Mouse (Mus musculus) 3134 (cell line): Measurements from ENCODE around the gene Camta1.
A peak's percentile ranks its signal among the peaks of the same experiment; 100 is the strongest.
"Not testable (repeated sequence)": the region's sequence is repeated elsewhere in the genome, so short reads cannot be mapped to it uniquely, and the experiment has no call there.

Experiments used
- DNase-seq: peaks from one replicate; pipeline ENCODE4 v3.0.0-alpha.2; 2011; ENCODE audit warnings: low spot score; ENCODE audit not compliant: insufficient read length; ENCODE audit errors: extremely low read depth

Camta1 gene

GRCm38 (mm10) chr4:150921206-150921605 lies 940.5 kb downstream of the Camta1 start:
- DNase-seq = no peak

DNA sequence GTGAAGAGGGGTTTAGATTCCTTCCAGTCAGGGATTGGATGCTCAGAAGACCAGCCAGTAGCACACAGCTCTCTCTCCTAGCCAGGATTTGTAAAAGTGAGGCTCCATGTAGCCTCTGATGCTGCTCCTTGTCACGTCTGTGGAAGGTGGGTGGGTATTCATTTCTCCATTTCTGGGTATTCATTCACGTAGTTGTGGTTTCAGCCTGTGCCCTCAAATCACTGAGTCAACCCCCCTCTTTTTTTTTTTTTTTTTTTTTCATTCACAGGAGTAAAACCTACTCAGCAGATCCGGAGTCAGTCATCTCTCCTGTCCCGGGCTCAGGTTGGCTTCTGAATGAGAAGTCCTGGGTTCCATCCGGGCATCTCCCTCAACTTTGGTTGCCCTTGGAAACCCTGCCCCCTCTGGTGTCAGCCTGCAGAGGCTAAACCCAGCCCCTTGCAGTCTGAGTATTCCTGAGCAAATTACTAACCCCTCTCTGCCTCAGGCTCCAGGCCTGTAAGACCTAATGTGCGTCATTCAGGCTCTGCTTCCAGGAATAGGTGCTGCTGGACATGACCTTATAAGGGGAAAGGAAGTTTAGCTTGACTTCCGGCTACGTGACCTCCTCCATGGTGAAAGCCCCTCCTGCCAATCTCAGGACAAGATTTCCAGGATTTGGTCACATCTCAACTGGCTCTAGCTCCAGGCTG lies 944.2 kb downstream of the Camta1 start:
- DNase-seq = peak; percentile 48

GRCm38 (mm10) chr4:150915181-150915906 lies 946.3 kb downstream of the Camta1 start:
- DNase-seq = peak; percentile 51

DNA sequence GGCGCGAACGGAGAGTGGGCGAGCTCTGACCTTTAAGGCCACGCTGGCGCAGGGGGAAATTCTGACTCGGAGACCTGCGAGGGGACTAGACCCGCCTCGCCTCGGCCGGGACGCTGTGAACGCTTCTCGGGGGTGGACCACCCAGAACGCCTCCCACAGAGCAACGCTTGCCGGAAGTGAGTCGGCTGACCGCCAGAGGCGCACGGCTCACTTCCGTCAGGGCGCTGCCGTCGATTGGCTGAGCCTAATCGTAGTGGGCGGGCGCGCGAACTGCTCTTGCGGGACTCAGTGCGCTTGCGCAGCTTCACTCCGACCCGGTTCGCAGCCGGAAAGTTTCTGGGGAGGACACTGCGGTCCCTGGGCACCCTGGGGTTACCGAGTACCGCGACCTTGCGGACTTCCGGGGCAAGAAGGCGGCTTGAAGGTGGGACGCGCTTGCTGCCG lies 947.4 kb downstream of the Camta1 start, which contains the start of the genes Park7 and Tnfrsf9:
Park7 (minus strand) TSS at position 148 of the 444 bp plus-strand sequence.
Tnfrsf9 (plus strand) TSS at position 273 of the 444 bp plus-strand sequence.
- peak; percentile 93 for DNase-seq

DNA sequence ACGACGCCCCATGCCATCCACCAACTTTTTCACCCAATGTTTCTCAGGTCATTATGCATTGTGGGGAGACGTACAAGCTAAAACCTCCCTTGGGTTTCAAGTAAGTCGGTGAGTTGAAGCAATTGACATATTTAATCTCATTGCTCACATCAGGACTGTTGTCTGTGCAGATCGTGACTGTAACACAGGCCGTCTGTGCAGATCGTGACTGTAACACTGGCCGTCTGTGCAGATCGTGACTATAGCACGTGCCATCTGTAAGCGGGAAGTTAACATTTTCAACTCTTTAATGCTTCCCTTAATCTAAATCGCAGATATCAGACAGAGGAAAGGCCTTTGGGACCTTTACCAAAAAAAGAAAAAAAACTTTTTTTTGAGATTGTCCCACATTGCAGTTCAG lies 947.9 kb downstream of the Camta1 start:
- DNase-seq = no peak

GRCm38 (mm10) chr4:150910164-150910951 lies 951.3 kb downstream of the Camta1 start:
- no peak for DNase-seq

DNA sequence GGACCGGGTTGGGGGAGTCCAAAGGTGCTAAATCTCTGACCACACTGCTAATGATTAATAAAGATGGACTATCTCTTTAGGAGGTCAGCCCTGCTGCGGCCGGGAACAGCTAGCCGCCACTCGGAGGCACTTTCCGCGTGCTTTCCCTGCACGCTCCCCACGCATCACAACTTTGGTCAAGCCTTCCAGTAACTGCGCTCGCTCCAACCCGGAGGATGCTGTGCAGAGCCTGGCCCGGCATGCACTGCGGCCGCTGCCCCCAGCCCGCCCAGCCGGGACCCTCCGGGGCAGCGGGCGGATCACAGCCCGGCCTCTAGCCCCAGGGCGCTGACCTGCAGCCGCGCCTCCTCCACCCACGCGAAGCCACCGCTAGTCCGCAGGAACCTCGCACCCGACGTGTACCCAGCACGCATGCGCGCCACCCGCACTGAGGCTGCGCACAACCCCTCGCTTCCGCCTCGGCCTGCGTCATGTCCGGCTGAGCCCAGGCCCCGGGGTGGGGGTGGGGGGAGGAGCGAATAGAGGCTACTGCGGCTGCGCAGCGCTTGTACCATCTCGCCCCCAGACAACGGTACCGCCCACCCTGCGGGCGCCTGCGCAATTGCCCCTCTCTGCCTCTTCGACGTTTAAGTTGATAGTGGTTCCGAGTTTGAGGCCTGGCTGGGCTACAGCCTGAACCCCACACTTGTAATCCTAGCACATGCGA lies 952.1 kb downstream of the Camta1 start:
- peak; percentile 95 for DNase-seq

GRCm38 (mm10) chr4:150908512-150908911 lies 953.2 kb downstream of the Camta1 start:
- not testable (repeated sequence) for DNase-seq

GRCm38 (mm10) chr4:150907099-150907498 lies 954.6 kb downstream of the Camta1 start:
- no peak for DNase-seq

DNA sequence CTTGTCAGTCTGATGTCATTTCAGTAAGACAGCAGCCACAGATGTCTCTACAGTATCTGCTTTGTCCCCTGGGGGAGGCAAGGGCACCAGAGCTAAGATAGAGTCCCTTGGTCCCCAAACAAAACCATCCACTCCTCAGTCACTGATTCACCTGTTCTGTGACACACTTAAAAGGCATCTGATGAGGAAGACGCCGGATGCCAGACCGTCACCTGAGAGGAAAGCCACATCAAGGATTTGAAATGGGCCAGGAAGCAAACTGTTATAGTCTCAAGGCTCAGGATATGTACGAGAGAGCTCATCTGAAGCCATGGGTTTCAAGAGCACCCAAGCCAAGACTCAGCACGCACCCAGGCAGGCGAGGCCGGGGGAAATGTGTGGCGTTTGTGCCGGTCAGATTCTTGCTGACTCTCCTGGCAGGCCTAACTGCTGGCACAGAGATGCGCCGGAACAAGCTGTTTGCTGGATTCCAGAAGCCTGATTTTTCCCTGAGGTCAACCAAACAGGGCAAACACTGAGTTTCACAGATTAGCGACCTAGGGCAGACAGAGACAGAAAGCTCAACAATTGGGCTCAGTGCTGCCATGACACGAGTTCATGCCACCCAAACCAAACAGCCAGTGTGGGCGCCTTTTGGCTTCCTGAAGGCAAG lies 958.5 kb downstream of the Camta1 start:
- DNase-seq = no peak

DNA sequence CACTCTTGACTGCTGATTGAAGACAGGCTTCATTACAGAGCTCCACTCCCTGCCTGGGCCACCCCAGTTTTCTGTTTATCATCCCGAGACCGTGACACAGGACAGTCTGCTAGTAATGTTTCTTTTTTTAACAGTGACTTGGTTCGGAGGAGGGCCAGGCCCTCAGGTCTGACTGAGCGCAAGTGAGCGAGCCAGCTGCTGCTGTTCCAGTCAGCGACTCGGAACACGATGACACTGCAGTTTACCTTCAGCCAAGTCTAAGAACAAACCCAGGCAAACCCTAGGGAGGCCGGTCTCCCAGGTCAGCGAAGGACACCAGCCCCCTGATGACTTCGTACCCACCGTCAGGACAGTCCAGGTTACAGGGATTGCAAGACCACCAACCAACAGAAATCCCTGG lies 959.6 kb downstream of the Camta1 start:
- DNase-seq = no peak

DNA sequence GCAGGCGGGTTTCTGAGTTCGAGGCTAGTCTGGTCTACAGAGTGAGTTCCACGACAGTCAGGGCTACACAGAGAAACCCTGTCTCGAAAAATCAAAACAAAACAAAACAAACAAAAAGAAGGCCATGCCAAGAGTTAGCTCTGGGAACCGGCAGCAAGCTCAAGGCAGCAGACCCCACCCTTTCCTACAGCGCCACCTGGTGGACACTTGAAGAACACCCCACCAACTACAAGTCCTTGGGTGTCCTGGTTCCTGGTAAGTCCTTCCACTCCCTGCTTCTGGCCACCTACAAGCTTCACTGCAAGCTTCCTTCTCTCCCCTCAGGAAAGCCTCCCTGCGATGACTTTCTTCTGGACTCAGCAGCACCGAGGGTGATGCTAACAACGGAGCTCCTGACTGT lies 960.0 kb downstream of the Camta1 start:
- peak; percentile 30 for DNase-seq

DNA sequence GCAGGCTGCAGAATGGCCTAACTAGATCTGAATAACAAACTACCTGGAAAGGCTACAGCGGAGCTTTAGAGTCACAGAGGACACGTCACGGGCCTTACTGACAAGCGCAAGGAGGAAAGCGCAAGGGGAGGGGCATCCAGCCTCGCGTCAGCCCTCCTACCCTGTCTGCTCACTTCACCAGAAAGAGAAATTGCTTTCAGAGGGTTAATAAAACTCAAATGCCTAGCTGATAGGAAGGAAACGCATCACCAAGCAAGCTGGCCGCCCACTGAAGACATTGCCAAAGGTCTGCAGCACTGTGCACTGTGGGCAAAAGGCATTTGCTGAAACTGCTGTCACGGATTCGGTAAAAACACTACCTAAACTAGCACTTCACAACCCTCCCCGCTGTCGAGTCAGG lies 961.2 kb downstream of the Camta1 start:
- no peak for DNase-seq

DNA sequence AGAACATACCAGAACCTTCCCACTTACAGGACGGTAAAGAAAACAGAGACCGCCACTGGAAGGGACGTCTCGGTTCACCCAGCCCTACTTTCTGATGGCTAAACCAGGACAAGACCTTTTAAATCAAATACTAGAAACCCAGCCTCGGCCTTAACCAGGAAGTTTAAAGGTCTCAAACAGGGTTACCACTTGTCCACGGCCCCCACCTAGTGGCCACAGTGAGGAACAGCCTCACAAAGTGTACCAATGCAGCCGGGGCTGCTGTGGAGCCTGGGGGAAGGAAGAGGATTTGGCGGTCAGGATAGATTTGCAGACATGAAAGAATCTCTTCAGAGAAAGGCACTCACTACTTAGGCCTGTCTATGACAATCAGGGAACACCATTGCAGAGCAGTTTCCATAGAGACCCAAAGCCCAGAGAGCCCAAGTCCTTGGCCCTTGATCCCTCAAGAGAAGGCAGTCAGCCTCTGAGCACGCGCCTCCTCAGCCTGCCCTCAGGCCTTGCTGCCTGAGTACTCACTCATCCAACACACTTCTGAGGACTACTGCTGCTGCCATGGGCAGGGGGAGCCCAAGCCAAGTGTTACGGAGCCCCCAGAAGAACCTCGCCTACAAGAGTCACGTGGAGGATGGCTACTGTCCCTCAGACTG lies 962.8 kb downstream of the Camta1 start:
- DNase-seq = peak; percentile 30

GRCm38 (mm10) chr4:150896896-150897624 lies 964.6 kb downstream of the Camta1 start:
- DNase-seq = no peak

- DNase-seq = no peak
Measured at GRCm38 (mm10) chr4:150894718-150895501, 966.8 kb downstream of the Camta1 start.

DNA sequence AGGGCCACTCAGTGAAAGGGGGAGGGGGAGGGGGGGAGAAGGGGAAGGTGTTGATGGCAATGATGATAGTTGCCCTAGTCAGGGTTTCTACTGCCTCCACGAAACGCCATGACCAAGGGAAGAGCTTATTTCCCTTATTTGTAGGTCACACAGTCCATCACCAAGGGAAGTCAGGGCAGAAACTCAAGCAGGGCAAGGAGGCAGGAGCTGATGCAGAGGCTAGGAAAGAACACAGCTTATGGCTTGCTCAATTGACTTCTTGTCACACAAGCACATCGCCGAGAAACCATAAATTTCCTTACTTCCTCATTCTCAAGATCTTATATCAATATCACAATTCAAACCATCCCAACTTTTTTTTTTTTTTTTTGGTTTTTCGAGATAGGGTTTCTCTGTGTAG lies 970.4 kb downstream of the Camta1 start:
- no peak for DNase-seq

DNA sequence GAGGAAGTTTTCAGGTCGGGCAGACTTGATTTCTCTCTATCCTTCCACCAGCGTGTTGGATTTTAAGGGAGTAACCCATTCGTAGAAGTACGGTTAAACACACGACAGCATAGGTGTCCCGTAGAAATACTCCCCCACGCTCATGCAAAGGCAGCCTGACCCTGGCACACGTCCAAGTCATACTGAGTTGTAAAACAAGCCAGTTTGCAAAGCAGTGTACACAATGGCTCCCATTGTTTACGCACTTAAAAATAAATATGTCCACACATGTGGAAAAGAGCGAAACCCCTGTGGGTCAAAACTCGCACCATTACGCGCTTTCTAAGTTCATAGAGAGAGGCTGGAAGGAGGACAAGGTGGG lies 971.7 kb downstream of the Camta1 start:
- no peak for DNase-seq
